Mouse (Mus musculus) spleen, embryonic (tissue): ENCODE data around the gene Shisa2.

Source experiments
- CTCF ChIA-PET: fragments of 350-600 bp; sonication (Branson Sonifier 250); formaldehyde crosslinking; loops from one replicate; lab custom pipeline; 2022; lab: Charles Lee

Shisa2 gene

GRCm38 (mm10) chr14:59630096-59630495, 5.0 kb downstream of the Shisa2 start:
- CTCF ChIA-PET, result no interaction called here

GRCm38 (mm10) chr14:59632067-59632466, 7.0 kb downstream of the Shisa2 start:
- CTCF ChIA-PET, result no interaction called here

- CTCF ChIA-PET, result no interaction called here
These were observed 8.3 kb downstream of the Shisa2 start for GRCm38 (mm10) chr14:59633295-59633898.

GRCm38 (mm10) chr14:59633988-59634387, 8.9 kb downstream of the Shisa2 start:
- CTCF ChIA-PET, result no interaction called here

GRCm38 (mm10) chr14:59638906-59639703, 14.0 kb downstream of the Shisa2 start:
- CTCF ChIA-PET, result no interaction called here

GRCm38 (mm10) chr14:59641856-59642255, 16.7 kb downstream of the Shisa2 start:
- CTCF ChIA-PET, result no interaction called here

- CTCF ChIA-PET, result no interaction called here
These were observed 18.5 kb downstream of the Shisa2 start for GRCm38 (mm10) chr14:59643582-59643981.

GRCm38 (mm10) chr14:59644166-59644565, 19.1 kb downstream of the Shisa2 start:
- CTCF ChIA-PET, result no interaction called here

- CTCF ChIA-PET, result no interaction called here
These were observed 19.8 kb downstream of the Shisa2 start for GRCm38 (mm10) chr14:59644896-59645295.

- CTCF ChIA-PET, result interaction anchor here (0.6 kb wide), 1 partner anchor 591 kb away, joined by 4 read pairs; no protein-coding TSS in a partner anchor
These were observed 22.0 kb downstream of the Shisa2 start for GRCm38 (mm10) chr14:59646826-59647697.

- CTCF ChIA-PET, result no interaction called here
These were observed 23.5 kb downstream of the Shisa2 start for GRCm38 (mm10) chr14:59648611-59649010.

- CTCF ChIA-PET, result no interaction called here
These were observed 24.2 kb downstream of the Shisa2 start for GRCm38 (mm10) chr14:59649337-59649736.

GRCm38 (mm10) chr14:59656591-59656990, 31.5 kb downstream of the Shisa2 start:
- CTCF ChIA-PET, result no interaction called here

- CTCF ChIA-PET, result no interaction called here
These were observed 32.0 kb downstream of the Shisa2 start for GRCm38 (mm10) chr14:59657098-59657497.

GRCm38 (mm10) chr14:59672893-59673515, 47.9 kb downstream of the Shisa2 start:
- CTCF ChIA-PET, result no interaction called here

GRCm38 (mm10) chr14:59674556-59674955, 49.4 kb downstream of the Shisa2 start:
- CTCF ChIA-PET, result no interaction called here

GRCm38 (mm10) chr14:59675330-59675729, 50.2 kb downstream of the Shisa2 start:
- CTCF ChIA-PET, result no interaction called here

GRCm38 (mm10) chr14:59677598-59678003, 52.5 kb downstream of the Shisa2 start:
- CTCF ChIA-PET, result no interaction called here
